Mouse (Mus musculus): ENCODE data around the gene Mbl2.
"Not testable (repeated sequence)": the region's sequence is repeated elsewhere in the genome, so short reads cannot be mapped to it uniquely, and the experiment has no call there.

The Mbl2 gene

GRCm38 (mm10) chr19:30232691-30233090 lies at the start of gene Mbl2:
Mbl2 (plus strand) TSS chr19:30232942.
- DNase-seq = no peak

- no peak for DNase-seq
These were observed 47.2 kb upstream of the Mbl2 start for GRCm38 (mm10) chr19:30185536-30185935.

DNA sequence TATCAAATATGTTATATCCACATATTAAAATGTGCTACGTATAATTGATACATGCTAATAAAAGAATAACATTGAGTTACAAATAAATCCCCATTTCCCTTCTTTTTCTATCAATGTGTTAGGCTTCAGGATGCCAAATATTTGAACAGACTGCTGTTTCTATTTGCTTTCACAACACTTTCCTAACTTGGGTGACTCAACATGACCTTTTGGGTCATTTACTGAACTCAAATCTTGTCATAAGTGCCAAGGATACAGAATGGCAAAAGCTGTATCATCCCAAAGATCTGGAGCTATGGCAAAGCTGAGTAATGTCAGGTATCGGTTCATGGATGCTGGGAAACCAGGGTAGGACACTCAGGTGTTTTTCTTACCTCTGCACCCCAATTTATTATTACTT lies 45.5 kb upstream of the Mbl2 start:
- no peak for DNase-seq

- no peak for DNase-seq
These were observed 37.7 kb upstream of the Mbl2 start for GRCm38 (mm10) chr19:30194999-30195398.

GRCm38 (mm10) chr19:30202177-30202576 lies 30.6 kb upstream of the Mbl2 start:
- no peak for DNase-seq

GRCm38 (mm10) chr19:30205159-30205816 lies 27.5 kb upstream of the Mbl2 start:
- DNase-seq = peak; percentile 9

- no peak for DNase-seq
These were observed 26.9 kb upstream of the Mbl2 start for GRCm38 (mm10) chr19:30205874-30206273.

- DNase-seq = no peak
These were observed 25.8 kb upstream of the Mbl2 start for GRCm38 (mm10) chr19:30206981-30207380.

- not testable (repeated sequence) for DNase-seq
These were observed 23.7 kb upstream of the Mbl2 start for GRCm38 (mm10) chr19:30209006-30209405.

DNA sequence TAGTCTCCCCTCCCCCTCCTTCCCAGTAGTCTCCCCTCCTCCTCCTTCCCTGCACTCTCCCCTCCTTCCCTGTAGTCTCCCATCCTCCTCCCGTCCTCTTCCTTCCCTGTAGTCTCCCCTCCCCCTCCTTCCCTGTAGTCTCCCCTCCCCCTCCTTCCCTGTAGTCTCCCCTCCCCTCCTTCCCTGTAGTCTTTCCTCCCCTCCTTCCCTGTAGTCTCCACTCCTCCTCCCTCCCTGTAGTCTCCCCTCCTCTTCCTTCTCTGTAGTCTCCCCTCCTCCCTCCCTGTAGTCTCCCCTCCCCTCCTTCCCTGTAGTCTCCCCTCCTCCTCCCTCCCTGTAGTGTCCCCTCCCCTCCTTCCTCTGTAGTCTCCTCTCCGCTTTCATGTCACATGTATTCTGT lies 18.7 kb upstream of the Mbl2 start:
- no peak for DNase-seq

GRCm38 (mm10) chr19:30215736-30216135 lies 17.0 kb upstream of the Mbl2 start:
- DNase-seq = not testable (repeated sequence)

DNA sequence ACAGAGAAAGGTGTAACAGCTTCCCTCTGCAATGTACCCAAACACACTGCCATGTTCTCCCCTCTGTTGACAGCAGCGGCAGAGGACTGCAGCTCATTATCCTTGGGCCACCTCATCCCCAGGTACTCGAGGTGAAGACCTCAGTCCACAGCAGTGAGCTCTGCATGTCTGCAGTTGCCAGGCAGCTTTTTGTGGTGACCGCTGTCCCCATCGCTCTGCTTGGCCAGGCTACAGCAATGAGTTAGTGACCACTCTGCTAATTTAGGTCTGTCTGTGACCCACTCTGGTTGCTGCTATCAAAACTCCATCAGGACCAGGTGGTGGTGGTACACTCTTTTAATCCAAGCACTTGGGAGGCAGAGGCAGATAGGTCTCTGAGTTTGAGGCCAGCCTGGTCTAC lies 16.6 kb upstream of the Mbl2 start:
- DNase-seq = no peak

DNA sequence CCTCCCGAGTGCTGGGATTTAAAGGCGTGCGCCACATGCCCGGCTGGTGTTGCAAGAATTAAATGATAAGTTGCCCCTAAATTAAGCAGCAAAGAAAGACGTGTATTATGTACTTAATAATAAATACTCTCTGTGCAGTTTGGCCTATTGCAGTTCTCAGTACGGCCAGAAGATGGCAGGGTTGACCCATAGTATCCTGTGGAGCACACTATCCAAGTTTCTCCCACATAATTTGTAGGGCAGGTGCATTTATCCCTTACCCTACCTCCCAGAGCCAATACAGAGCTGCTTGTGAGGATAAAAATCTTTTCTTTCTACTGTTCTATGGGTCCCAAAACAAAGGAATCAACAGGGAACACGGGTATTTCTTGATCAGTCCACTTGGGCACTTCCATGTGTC lies 15.4 kb upstream of the Mbl2 start:
- peak; percentile 4 for DNase-seq

- not testable (repeated sequence) for DNase-seq
These were observed 10.1 kb upstream of the Mbl2 start for GRCm38 (mm10) chr19:30222593-30222992.

DNA sequence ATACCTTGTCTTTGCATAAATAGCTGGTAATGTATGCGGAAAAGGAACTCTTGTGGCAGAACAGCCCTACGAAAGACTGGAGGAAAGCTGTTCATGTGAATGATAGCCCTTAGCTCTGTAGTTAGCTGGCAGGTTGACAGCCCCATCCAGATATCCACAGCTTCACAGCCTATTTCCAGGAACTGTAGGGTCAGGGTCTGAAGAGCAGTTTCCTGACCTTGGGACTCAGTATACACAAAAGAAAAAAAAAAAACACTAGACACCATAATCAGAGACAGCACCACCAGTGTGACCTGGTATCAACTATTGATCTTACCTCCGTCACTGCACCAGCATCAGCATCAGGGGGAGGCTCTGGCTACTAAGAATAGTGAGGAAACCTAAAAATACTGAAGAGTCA lies 3.3 kb upstream of the Mbl2 start:
- DNase-seq = no peak

GRCm38 (mm10) chr19:30234416-30234815 lies 1.7 kb downstream of the Mbl2 start:
- DNase-seq = no peak

GRCm38 (mm10) chr19:30247359-30247758 lies 14.6 kb downstream of the Mbl2 start:
- DNase-seq = no peak

GRCm38 (mm10) chr19:30248822-30249221 lies 16.1 kb downstream of the Mbl2 start:
- DNase-seq = peak; percentile 6

DNA sequence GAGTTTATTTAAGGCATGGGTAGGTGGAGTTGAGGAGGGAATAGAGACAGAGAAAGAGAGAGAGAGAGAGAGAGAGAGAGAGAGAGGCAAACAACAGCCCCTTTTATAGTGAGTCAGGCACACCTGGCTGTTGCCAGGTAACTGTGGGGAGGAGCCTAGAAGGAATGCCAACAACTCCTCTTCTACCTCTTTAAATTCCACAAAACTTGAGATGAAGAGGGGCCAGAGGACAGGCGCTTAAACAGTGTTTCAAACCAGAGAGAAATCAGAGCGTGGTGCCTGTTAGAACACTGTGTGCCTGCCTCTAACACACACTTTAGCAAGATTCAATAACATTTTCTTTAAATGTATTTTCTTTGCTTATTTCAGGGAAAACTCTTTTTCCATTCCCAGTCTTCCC lies 19.5 kb downstream of the Mbl2 start:
- DNase-seq = no peak

DNA sequence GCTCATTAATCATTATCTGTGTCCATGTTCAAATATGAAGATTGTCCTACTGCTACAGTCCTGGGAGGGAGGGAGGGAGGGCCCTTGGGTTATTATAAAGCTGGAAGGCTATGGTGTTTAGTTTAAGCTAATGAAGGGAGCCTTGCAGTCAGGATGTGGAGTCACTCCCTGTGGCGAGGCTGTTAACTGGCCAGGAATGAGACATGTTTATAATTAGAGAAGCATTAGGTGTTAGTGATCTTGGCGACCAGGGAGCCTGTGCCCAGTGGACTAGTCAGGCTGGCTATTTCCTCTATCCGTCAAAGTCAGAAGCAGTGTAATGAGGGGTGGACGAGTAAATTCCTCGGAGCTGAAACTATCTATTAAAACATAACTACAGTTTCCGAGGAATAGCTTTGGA lies 23.6 kb downstream of the Mbl2 start:
- no peak for DNase-seq

- DNase-seq = no peak
These were observed 48.4 kb downstream of the Mbl2 start for GRCm38 (mm10) chr19:30281125-30281524.

- no peak for DNase-seq
These were observed 55.3 kb downstream of the Mbl2 start for GRCm38 (mm10) chr19:30287899-30288490.

All from cerebellum, adult 11 months (tissue).